In genomic region chr6:136549606-136550005, GRCm38 (mm10) we compare ENCODE assay signal across 13 mouse cellular contexts. TPM values are rescaled to one million over a fixed set of nuclear protein-coding genes. Genes with fewer than 3 reads are reported as not detected.
DNase-seq lines count a peak whose midpoint lies in the region; ATAC-seq and TF ChIP-seq lines count a peak whose summit lies in the region.
"Had no signal": no experiment of that assay in that cellular context is flagged by ENCODE, and none has a peak within 500 bp of the region (broad histone marks: within the 10 kb centered on the region; RNA-seq: fewer than 3 reads in every experiment).

No protein-coding gene starts in this region.

- WGBS in heart, embryonic 15.5 days, result 82% methylated on average over 3 of the region's 3 CpGs
- 74% methylated on average over 3 of the region's 3 CpGs for WGBS in forebrain, embryonic 16.5 days
- 82% methylated on average over 3 of the region's 3 CpGs for WGBS in midbrain, embryonic 15.5 days

- no peak for TF ChIP-seq EP300 in CH12.LX (IDR thresholded peaks at IDR 0.05; ENCODE audit: low read length)

- H3K27ac ChIP-seq in heart, embryonic 15.5 days, result 0 out of 2 replicates have a peak overlapping the region, but pooled peaks have one; percentile 39
- no peak overlapping the region for H3K27ac ChIP-seq in CH12.LX (ENCODE audit: insufficient read depth, low read depth)
- peak overlapping the region; percentile 79 for H3K27ac ChIP-seq in forebrain, embryonic 16.5 days (ENCODE audit: low read length)
- H3K27ac ChIP-seq in midbrain, embryonic 15.5 days, result peak overlapping the region; percentile 72
- H3K27ac ChIP-seq: liver, embryonic 12.5 days had no signal

- no peaks in the 10 kb centered on the region for H3K9me3 ChIP-seq in heart, embryonic 15.5 days (replicated peaks)
- H3K9me3 ChIP-seq in CH12.LX (replicated peaks; ENCODE audit: low read length), result no peaks in the 10 kb centered on the region
- no peaks in the 10 kb centered on the region for H3K9me3 ChIP-seq in forebrain, embryonic 16.5 days (ENCODE audit: control insufficient read depth, low read length)
- no peaks in the 10 kb centered on the region for H3K9me3 ChIP-seq in midbrain, embryonic 15.5 days
- H3K9me3 ChIP-seq: heart, embryonic 12.5 days; liver, embryonic 12.5 days; megakaryocyte, embryonic 14.5 days had no signal

- no peak for TF ChIP-seq RAD21 in CH12.LX (IDR thresholded peaks at IDR 0.05; ENCODE audit: low read depth, low read length)

- peaks cover 45% of the 10 kb centered on the region for H3K79me2 ChIP-seq in CH12.LX (replicated peaks; ENCODE audit: control insufficient read depth, extremely low read depth, insufficient read depth, poor library complexity, severe bottlenecking)

- DNase-seq in heart, postnatal 36 days, result no peak
- no peak for DNase-seq in CH12.LX (ENCODE audit: extremely low read depth)
- DNase-seq in gastrocnemius, postnatal 14 days, result no peak
- no peak for DNase-seq in kidney, postnatal 36 days
- DNase-seq: cerebellum, adult 18-20 months; kidney, adult 18-20 months had no signal

- no peaks in the 10 kb centered on the region for H3K36me3 ChIP-seq in heart, embryonic 15.5 days
- peaks cover 0 to 9% of the 10 kb centered on the region in 2 experiments for H3K36me3 ChIP-seq in CH12.LX (replicated peaks in 1 of 2; ENCODE audit: control insufficient read depth in 1 of 2, insufficient read depth in 1 of 2, low read length in 1 of 2)
- no peaks in the 10 kb centered on the region for H3K36me3 ChIP-seq in forebrain, embryonic 16.5 days (ENCODE audit: control insufficient read depth, insufficient read depth)
- no peaks in the 10 kb centered on the region for H3K36me3 ChIP-seq in midbrain, embryonic 15.5 days (replicated peaks)
- H3K36me3 ChIP-seq: heart, embryonic 12.5 days; liver, embryonic 12.5 days had no signal

- dilution Hi-C loops in CH12.LX (cut with MboI; ENCODE audit: extremely low pct_ligation_motif_present, extremely low pct_unique_long_range_greater_than_20kb, low sequenced_read_pairs), result no loop called here

- TF ChIP-seq POLR2A in CH12.LX (IDR thresholded peaks at IDR 0.05; ENCODE audit: low read depth, low read length), result no peak

- in situ Hi-C loops in CH12.LX (cut with MboI; ENCODE audit: low pct_ligation_motif_present, low pct_unique_long_range_greater_than_20kb, low sequenced_read_pairs), result no loop called here

- peaks cover 36% of the 10 kb centered on the region for H3K4me1 ChIP-seq in heart, embryonic 15.5 days (replicated peaks)
- H3K4me1 ChIP-seq in CH12.LX (ENCODE audit: control insufficient read depth in 1 of 2, insufficient read depth in 2 of 2), result peaks cover under 1 to 36% of the 10 kb centered on the region in 2 experiments; a peak in 1 of 4 replicates
- peaks cover 31% of the 10 kb centered on the region for H3K4me1 ChIP-seq in forebrain, embryonic 16.5 days (replicated peaks; ENCODE audit: control insufficient read depth, insufficient read depth, low read length)
- peaks cover 33% of the 10 kb centered on the region for H3K4me1 ChIP-seq in midbrain, embryonic 15.5 days

- no peak overlapping the region for H3K9ac ChIP-seq in heart, embryonic 15.5 days
- H3K9ac ChIP-seq in CH12.LX (ENCODE audit: insufficient read depth, low read depth), result no peak overlapping the region
- no peak overlapping the region for H3K9ac ChIP-seq in forebrain, embryonic 16.5 days (replicated peaks; ENCODE audit: low read depth, low read length)
- H3K9ac ChIP-seq in midbrain, embryonic 15.5 days, result no peak overlapping the region
- H3K9ac ChIP-seq: heart, embryonic 12.5 days; liver, embryonic 12.5 days had no signal

- H3K4me2 ChIP-seq in heart, embryonic 15.5 days, result no peak overlapping the region
- 0 out of 2 replicates have a peak overlapping the region, but pooled peaks have one; percentile 13 for H3K4me2 ChIP-seq in CH12.LX (ENCODE audit: insufficient read depth, low read depth, poor library complexity, severe bottlenecking)
- no peak overlapping the region for H3K4me2 ChIP-seq in forebrain, embryonic 16.5 days (ENCODE audit: low read length)
- no peak overlapping the region for H3K4me2 ChIP-seq in midbrain, embryonic 15.5 days
- H3K4me2 ChIP-seq: heart, embryonic 12.5 days; liver, embryonic 12.5 days had no signal

- no peak overlapping the region for H3K4me3 ChIP-seq in heart, embryonic 15.5 days
- H3K4me3 ChIP-seq in CH12.LX (replicated peaks in 1 of 3; ENCODE audit: low read depth in 2 of 3, low read length in 2 of 3, poor library complexity in 1 of 3), result no peak overlapping the region
- H3K4me3 ChIP-seq in forebrain, embryonic 16.5 days (replicated peaks; ENCODE audit: low read length), result no peak overlapping the region
- H3K4me3 ChIP-seq in midbrain, embryonic 15.5 days, result no peak overlapping the region
- H3K4me3 ChIP-seq: heart, embryonic 12.5 days; liver, embryonic 12.5 days; megakaryocyte, embryonic 14.5 days had no signal

- ATAC-seq in heart, embryonic 15.5 days (replicated peaks; ENCODE audit: insufficient number of reproducible peaks, insufficient read depth, low FRiP score, low read depth), result no peak
- no peak for ATAC-seq in forebrain, embryonic 16.5 days
- ATAC-seq in midbrain, embryonic 15.5 days (replicated peaks), result no peak
- ATAC-seq in megakaryocyte progenitor cell, adult 5-6 weeks (replicated peaks; ENCODE audit: poor library complexity), result no peak
- ATAC-seq: liver, embryonic 12.5 days had no signal

- intact Hi-C loops in heart, postnatal 36 days (cut with DNase I), result loop anchor here (2.0 kb wide), 1 partner anchor 17 kb away; no protein-coding TSS in a partner anchor
- intact Hi-C loops in gastrocnemius, postnatal 14 days (cut with DNase I; ENCODE audit: low total_unique reads), result loop anchor here (10.0 kb wide), 1 partner anchor 125 kb away; no protein-coding TSS in a partner anchor

- no peaks in the 10 kb centered on the region for H3K27me3 ChIP-seq in heart, embryonic 15.5 days
- H3K27me3 ChIP-seq in CH12.LX (replicated peaks), result no peaks in the 10 kb centered on the region
- H3K27me3 ChIP-seq in forebrain, embryonic 16.5 days (replicated peaks; ENCODE audit: control insufficient read depth, insufficient read depth, low read length), result no peaks in the 10 kb centered on the region
- no peaks in the 10 kb centered on the region for H3K27me3 ChIP-seq in midbrain, embryonic 15.5 days (replicated peaks)
- H3K27me3 ChIP-seq: heart, embryonic 12.5 days; liver, embryonic 12.5 days; megakaryocyte, embryonic 14.5 days had no signal

- TF ChIP-seq CTCF in CH12.LX (conservative IDR thresholded peaks at IDR 0.05 in 1 of 2, IDR thresholded peaks at IDR 0.05 in 1 of 2; ENCODE audit: low read depth in 2 of 2, low read length in 2 of 2), result no peak

TF ChIP-seq in CH12.LX, 34 proteins besides CTCF, POLR2A, EP300 and RAD21:
- no peak for TF ChIP-seq PAX5 (IDR thresholded peaks at IDR 0.05; ENCODE audit: low read length)
- TF ChIP-seq HCFC1 (IDR thresholded peaks at IDR 0.05; ENCODE audit: low read depth, low read length), result no peak
- TF ChIP-seq USF1 (IDR thresholded peaks at IDR 0.05; ENCODE audit: low read depth, low read length), result no peak

RNA-seq across cellular contexts. Expression of gene Atf7ip, which starts 43.6 kb away (rescaled TPM):
- 30.3 and 32.6 TPM in 2 replicates for polyA plus RNA-seq in heart, embryonic 15.5 days (2015; fragmentation: Nextera tagmentation; extraction: Ambion mirVana)
- 10 to 100 TPM; 78.1 to 88.5 TPM for total RNA-seq in heart, postnatal 36 days (2021)
- total RNA-seq in CH12.LX (2012; rRNA removed) (20.4 and 35.4 TPM in 2 replicates), CH12.LX (2014; rRNA removed) (4.2 and 4.4 TPM in 2 replicates)
- polyA plus RNA-seq in CH12.LX (2012; ENCODE audit: insufficient read length, low read depth), result 29.7 and 44.8 TPM in 2 replicates
- 49.2 and 50.9 TPM in 2 replicates for polyA plus RNA-seq in forebrain, embryonic 16.5 days (2015; fragmentation: Nextera tagmentation; extraction: Ambion mirVana)
- 43.4 and 44.7 TPM in 2 replicates for polyA plus RNA-seq in midbrain, embryonic 15.5 days (2015; fragmentation: Nextera tagmentation; extraction: Ambion mirVana)
- 10 to 100 TPM; 32.8 to 51.9 TPM for total RNA-seq in gastrocnemius, postnatal 14 days (2021)
- 83.1 and 106 TPM in 2 replicates for total RNA-seq in megakaryocyte progenitor cell, adult 5-6 weeks (2015)
- 30.1 and 39.4 TPM in 2 replicates for total RNA-seq in megakaryocyte progenitor cell, adult 5-6 weeks (2017)
